Mouse (Mus musculus): ENCODE results near the gene Rundc3b. TPM values are rescaled to one million over a fixed set of nuclear protein-coding genes. Genes with fewer than 3 reads are reported as not detected.

The Rundc3b gene
- polyA plus RNA-seq, 1 experiment from 2014 or later: 16.9 TPM

GRCm38 (mm10) chr5:8622071-8622595, 619 bp downstream of the Rundc3b start:
- H3K36me3 ChIP-seq (ENCODE audit: poor library complexity, severe bottlenecking): no peaks in the 10 kb centered on the region
- peak overlapping the region; percentile 90 for H3K4me3 ChIP-seq
- under 1% methylated on average over 18 of the region's 49 CpGs for WGBS
- H3K4me1 ChIP-seq: no peaks in the 10 kb centered on the region
- no peaks in the 10 kb centered on the region for H3K9me3 ChIP-seq (replicated peaks)
- H3K4me2 ChIP-seq: peak overlapping the region; percentile 74
- ATAC-seq: peak; percentile 65
- H3K27ac ChIP-seq: peak overlapping the region; percentile 86
- H3K9ac ChIP-seq: peak overlapping the region; percentile 91
- H3K27me3 ChIP-seq: no peaks in the 10 kb centered on the region

DNA sequence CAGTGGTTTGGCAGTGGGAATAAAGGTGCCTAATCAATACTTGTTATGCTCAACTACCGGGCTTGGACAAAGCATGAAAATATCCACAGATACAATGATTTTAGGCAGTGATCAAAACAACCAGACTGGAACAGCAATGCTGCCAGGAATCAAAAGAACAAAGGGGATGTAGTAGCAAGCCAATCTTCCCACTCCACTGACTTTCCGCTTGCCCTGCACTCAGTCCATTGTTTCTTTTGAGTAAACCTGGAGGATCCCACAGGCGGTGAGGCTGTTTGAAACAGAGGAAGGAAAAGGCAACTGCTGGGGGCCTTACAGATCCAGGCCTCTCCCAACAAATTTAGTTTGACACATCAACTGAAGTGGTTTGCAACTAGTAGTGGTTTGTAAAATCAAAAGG, 51.6 kb downstream of the Rundc3b start:
- H3K4me1 ChIP-seq: no peaks in the 10 kb centered on the region
- ATAC-seq: no peak
- H3K9ac ChIP-seq: no peak overlapping the region
- H3K36me3 ChIP-seq (ENCODE audit: poor library complexity, severe bottlenecking): no peaks in the 10 kb centered on the region
- no peak overlapping the region for H3K4me3 ChIP-seq
- no peaks in the 10 kb centered on the region for H3K9me3 ChIP-seq (replicated peaks)
- no peaks in the 10 kb centered on the region for H3K27me3 ChIP-seq
- no peak overlapping the region for H3K4me2 ChIP-seq
- H3K27ac ChIP-seq: no peak overlapping the region
- WGBS: 4% methylated on average over 3 of the region's 3 CpGs

DNA sequence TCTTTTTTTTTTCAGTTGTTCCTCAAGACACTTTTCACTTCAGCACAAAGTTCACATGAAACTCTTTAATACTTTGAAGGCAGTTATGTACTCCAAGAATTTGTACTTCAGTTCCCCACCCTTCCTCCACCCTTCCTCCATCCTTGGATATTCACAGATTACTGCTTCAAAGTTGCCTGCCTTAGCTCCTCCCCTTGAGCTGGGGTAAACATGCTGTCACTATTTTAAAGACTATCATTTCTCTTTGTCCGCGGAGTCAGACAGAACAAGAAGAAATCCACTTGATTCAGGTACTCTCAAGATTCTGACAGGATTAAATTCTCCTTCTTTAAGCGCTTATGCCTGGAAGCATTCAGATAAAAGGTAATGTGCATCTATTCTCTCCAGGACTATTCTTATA, 55.9 kb downstream of the Rundc3b start:
- Histone ChIP-seq H3K4me3 (no peak overlapping the region), H3K9me3 (replicated peaks) (no peaks in the 10 kb centered on the region), H3K4me2 (no peak overlapping the region), H3K4me1 (no peaks in the 10 kb centered on the region), H3K27ac (no peak overlapping the region), H3K27me3 (no peaks in the 10 kb centered on the region), H3K36me3 (ENCODE audit: poor library complexity, severe bottlenecking) (no peaks in the 10 kb centered on the region), H3K9ac (no peak overlapping the region)
- WGBS: 23% methylated on average over 3 of the region's 3 CpGs
- no peak; the same call in 1 of the 2 replicates for ATAC-seq

DNA sequence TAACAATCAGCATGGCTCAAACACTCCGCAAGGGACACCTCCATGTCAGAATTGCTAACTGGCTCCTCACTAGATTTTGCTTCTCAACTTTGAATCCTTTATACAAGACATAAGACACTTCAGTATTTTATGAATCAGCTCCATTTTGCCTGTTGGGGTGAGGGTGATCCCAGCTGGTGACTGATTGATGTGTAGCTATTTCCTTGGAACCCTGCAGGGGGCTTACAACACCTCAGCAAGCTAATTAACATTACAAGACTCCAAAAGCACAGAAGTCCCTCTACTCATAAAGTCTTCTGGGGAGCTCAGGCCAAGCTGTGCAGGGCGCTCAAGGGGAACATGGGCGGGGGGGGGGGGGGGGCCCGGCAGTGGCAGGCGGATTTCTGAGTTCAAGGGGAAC, 78.2 kb downstream of the Rundc3b start:
- H3K4me2 ChIP-seq: no peak overlapping the region
- 0 out of 2 replicates have a peak, but pooled peaks cover 5% of the 10 kb centered on the region for H3K36me3 ChIP-seq (ENCODE audit: poor library complexity, severe bottlenecking)
- H3K9ac ChIP-seq: no peak overlapping the region
- H3K27ac ChIP-seq: no peak overlapping the region
- no peak overlapping the region for H3K4me3 ChIP-seq
- H3K4me1 ChIP-seq: no peaks in the 10 kb centered on the region
- 45% methylated on average over 2 of the region's 5 CpGs for WGBS
- 0 out of 2 replicates have a peak, but pooled peaks have one; percentile 13 for ATAC-seq
- H3K9me3 ChIP-seq (replicated peaks): no peaks in the 10 kb centered on the region
- H3K27me3 ChIP-seq: no peaks in the 10 kb centered on the region

GRCm38 (mm10) chr5:8542631-8543207, 80.0 kb downstream of the Rundc3b start:
- Histone ChIP-seq H3K4me3 (no peak overlapping the region), H3K9ac (no peak overlapping the region), H3K4me1 (no peaks in the 10 kb centered on the region), H3K4me2 (no peak overlapping the region), H3K27ac (no peak overlapping the region), H3K27me3 (no peaks in the 10 kb centered on the region), H3K36me3 (ENCODE audit: poor library complexity, severe bottlenecking) (0 out of 2 replicates have a peak, but pooled peaks cover 5% of the 10 kb centered on the region), H3K9me3 (replicated peaks) (no peaks in the 10 kb centered on the region)
- WGBS: 69% methylated on average over 3 of the region's 3 CpGs
- ATAC-seq: no peak

DNA sequence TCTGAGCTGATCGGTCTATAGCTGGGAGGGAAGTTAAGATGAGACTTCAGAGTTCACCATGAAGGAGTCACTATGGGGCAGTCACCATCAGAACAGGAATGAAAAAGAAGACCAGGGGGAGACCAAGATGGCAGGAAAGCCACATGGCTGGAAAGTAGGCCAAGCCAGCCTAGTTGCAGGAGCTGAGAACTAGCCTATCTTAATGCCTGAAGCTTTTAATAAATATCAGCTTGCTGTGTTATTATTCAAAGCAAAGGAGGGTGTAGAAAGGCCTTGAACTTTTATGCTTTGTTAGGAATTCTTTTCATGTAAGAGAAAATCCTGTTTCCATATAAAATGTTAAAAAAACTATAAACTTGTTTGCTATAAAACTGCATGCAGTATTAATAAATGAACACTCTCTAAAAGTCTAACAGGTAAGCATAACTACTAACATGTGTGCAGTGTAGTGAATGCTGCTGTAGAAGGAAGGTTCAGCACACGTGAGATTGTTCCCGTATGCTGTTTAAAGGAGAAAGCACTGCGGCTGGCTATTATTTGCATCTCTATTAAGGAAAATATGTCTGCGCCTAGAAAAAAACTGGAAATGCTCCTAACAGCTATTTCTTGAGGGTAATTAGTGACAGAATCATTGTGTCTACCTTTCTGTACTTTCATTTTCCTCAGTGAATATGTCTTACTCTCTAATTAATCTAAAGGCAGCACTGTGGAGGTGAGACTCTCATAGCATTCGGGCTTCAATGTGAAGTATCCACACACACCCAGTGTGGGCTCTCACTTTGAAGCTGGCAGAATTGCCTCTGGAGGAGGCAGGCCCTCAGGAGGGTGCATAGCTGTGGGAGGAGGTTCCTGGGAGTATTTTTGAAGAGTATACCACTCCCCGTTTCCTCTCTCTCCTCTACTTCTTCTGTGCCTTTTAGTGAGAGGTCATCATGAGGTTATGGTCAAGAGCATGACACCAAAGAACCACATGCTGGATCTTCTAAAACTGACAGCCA, 81.3 kb downstream of the Rundc3b start:
- no peak for ATAC-seq
- WGBS: 74% methylated on average over 7 of the region's 7 CpGs
- Histone ChIP-seq H3K9me3 (replicated peaks) (no peaks in the 10 kb centered on the region), H3K4me3 (no peak overlapping the region), H3K4me1 (no peaks in the 10 kb centered on the region), H3K36me3 (ENCODE audit: poor library complexity, severe bottlenecking) (0 out of 2 replicates have a peak, but pooled peaks cover 5% of the 10 kb centered on the region), H3K4me2 (no peak overlapping the region), H3K27me3 (no peaks in the 10 kb centered on the region), H3K9ac (no peak overlapping the region), H3K27ac (no peak overlapping the region)

- ATAC-seq: no peak
- Histone ChIP-seq H3K27me3 (no peaks in the 10 kb centered on the region), H3K9ac (no peak overlapping the region), H3K36me3 (ENCODE audit: poor library complexity, severe bottlenecking) (peaks cover 5% of the 10 kb centered on the region; the same call in 1 of the 2 replicates), H3K27ac (no peak overlapping the region), H3K4me2 (no peak overlapping the region), H3K9me3 (replicated peaks) (no peaks in the 10 kb centered on the region), H3K4me3 (no peak overlapping the region), H3K4me1 (no peaks in the 10 kb centered on the region)
- 57% methylated on average over 3 of the region's 3 CpGs for WGBS
These were observed 103.7 kb downstream of the Rundc3b start for GRCm38 (mm10) chr5:8519006-8519405.

DNA sequence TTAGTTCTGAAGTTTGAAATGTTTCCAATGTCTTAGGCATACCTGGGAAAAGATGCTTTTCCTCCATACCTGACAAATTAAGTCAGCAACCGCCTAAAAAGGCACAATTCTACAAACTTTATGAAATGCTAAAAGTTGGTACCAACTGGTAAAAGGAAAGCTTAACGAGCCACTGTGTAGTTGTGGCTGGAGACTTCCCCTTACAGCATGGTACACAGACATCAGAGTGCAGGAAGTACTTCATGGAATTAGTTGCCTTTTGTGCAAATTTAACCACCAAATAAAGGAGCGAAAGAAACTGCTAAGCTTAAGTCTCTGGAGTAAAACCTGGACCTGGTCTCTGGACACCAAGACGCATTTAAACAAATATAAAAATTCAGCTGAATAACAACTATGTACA, 131.0 kb downstream of the Rundc3b start:
- no peak for ATAC-seq
- Histone ChIP-seq H3K27ac (no peak overlapping the region), H3K9ac (no peak overlapping the region), H3K27me3 (no peaks in the 10 kb centered on the region), H3K4me1 (peaks cover 12% of the 10 kb centered on the region), H3K36me3 (ENCODE audit: poor library complexity, severe bottlenecking) (no peaks in the 10 kb centered on the region), H3K9me3 (replicated peaks) (no peaks in the 10 kb centered on the region), H3K4me2 (no peak overlapping the region), H3K4me3 (no peak overlapping the region)
- 48% methylated on average over 4 of the region's 4 CpGs for WGBS

DNA sequence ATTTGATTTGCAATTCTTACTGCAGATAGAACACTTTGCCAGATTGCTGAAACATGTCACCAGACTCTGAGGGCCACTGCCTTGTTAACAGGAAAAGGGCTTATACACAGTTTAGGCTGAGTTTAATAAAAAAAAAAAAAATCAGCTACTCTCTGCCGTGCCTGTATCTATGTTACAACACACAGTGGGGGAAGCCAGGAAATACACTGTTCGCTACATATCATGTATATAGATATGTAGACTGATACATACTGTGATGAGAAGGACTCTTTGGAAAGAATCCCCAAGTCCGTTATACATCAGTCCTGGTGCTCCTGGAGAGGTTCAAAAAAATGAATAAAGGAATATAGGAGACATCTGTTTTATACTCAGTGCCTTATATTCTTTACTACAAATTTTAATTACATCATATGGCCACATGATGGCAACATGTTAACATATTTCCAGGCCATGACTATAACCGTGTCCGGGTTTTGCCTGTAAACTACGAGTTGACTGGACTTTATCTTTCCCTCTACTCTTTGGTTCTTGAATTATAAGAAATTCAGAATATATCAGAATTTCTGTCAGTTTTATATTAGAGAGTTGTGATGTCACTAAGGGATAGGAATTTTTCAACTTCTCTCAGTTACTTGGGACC, 133.2 kb downstream of the Rundc3b start:
- Histone ChIP-seq H3K4me3 (no peak overlapping the region), H3K36me3 (ENCODE audit: poor library complexity, severe bottlenecking) (no peaks in the 10 kb centered on the region), H3K27ac (no peak overlapping the region), H3K4me2 (no peak overlapping the region), H3K27me3 (no peaks in the 10 kb centered on the region), H3K4me1 (peaks cover 12% of the 10 kb centered on the region), H3K9ac (no peak overlapping the region), H3K9me3 (replicated peaks) (no peaks in the 10 kb centered on the region)
- 25% methylated on average over 6 of the region's 6 CpGs for WGBS
- ATAC-seq: peak; percentile 81

DNA sequence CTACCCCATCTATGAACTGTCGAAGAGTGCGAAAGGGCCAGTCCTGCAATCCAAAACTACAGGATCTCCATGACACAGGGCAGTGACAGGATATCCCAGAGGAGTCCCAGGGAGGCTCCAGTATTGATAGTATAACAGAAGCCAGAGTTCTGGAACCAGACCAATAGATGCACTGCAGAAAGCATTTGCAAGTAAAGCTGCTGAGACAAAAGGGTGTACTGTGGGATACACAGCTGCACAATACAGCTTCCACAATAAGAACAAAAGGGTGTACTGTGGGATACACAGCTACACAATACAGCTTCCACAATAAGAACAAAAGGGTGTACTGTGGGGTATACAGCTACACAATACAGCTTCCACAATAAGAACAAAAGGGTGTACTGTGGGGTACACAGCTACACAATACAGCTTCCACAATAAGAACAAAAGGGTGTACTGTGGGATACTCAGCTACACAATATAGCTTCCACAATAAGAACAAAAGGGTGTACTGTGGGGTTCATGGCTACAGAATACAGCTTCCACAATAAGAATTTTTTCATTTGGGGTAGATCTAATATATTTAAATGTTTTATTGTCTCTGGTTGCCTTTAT, 134.0 kb downstream of the Rundc3b start:
- H3K36me3 ChIP-seq (ENCODE audit: poor library complexity, severe bottlenecking): no peaks in the 10 kb centered on the region
- H3K4me3 ChIP-seq: no peak overlapping the region
- no peak overlapping the region; the same call in 1 of the 2 replicates for H3K9ac ChIP-seq
- no peak overlapping the region for H3K4me2 ChIP-seq
- no peaks in the 10 kb centered on the region for H3K9me3 ChIP-seq (replicated peaks)
- peaks cover 12% of the 10 kb centered on the region for H3K4me1 ChIP-seq
- WGBS: 10% methylated on average over 2 of the region's 2 CpGs
- H3K27ac ChIP-seq: peak overlapping the region; percentile 72
- ATAC-seq: peak; percentile 57; the same call in 1 of the 2 replicates
- H3K27me3 ChIP-seq: no peaks in the 10 kb centered on the region

DNA sequence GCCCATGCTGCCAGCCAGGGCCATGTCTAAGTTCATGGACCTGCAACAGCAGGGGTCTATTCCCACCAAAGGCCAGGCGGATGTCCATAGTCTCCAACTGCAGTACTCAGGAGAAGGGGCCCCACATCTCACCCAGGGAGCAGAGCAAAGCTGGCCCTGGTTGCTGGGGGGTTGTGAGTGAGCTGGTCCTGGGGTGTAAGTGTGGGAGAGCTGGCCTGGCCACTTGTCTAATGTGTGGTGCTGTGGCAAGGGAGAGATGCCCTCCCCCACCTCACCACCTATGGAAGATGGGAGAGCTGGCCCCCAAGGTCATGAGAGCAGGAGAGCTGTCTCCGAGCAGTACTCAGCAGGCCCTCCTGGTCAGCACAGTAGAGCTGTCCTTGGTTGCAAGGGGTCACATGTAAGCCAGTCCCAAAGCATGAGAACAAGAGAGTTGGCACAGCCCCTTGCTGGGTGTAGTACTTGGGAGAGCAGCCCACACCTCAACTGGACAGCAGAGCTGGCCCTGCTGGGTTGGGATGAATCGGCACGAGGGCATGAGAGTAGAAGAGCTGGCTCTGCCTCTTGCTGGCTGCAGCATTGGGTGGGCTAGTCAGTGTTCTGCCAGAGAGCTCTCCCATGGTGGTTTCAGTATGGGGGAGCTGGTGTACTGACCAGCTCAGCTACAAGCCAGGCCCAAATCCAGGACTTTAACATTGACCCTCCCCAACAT, 134.6 kb downstream of the Rundc3b start:
- H3K27ac ChIP-seq: peak overlapping the region; percentile 72
- WGBS: 36% methylated on average over 4 of the region's 4 CpGs
- ATAC-seq: peak; percentile 61

More for the DNA sequence above, 134.6 kb downstream of the Rundc3b start:
- H3K36me3 ChIP-seq (ENCODE audit: poor library complexity, severe bottlenecking): no peaks in the 10 kb centered on the region
- H3K4me3 ChIP-seq: no peak overlapping the region
- H3K4me2 ChIP-seq: no peak overlapping the region
- H3K27me3 ChIP-seq: no peaks in the 10 kb centered on the region
- H3K9ac ChIP-seq: no peak overlapping the region; the same call in 1 of the 2 replicates
- H3K4me1 ChIP-seq: peaks cover 12% of the 10 kb centered on the region
- H3K9me3 ChIP-seq (replicated peaks): no peaks in the 10 kb centered on the region

Data from forebrain, embryonic 13.5 days (tissue).